Mouse (Mus musculus): ENCODE data around the gene Gm7029. TPM values are rescaled to one million over a fixed set of nuclear protein-coding genes. Genes with fewer than 3 reads are reported as not detected.

The Gm7029 gene
- polyA plus RNA-seq, 1 experiment: not detected

- Histone ChIP-seq H3K4me3 (ENCODE audit: insufficient read depth, low read depth, low read length) (peak overlapping the region; percentile 99), H3K27ac (ENCODE audit: insufficient read depth, low read depth, low read length) (peak overlapping the region; percentile 92), H3K27me3 (replicated peaks; ENCODE audit: control insufficient read depth, insufficient read depth, low read length) (no peaks in the 10 kb centered on the region), H3K36me3 (ENCODE audit: control insufficient read depth, insufficient read depth, low read length) (no peaks in the 10 kb centered on the region), H3K4me1 (ENCODE audit: control insufficient read depth, insufficient read depth, low read length) (peaks cover 9% of the 10 kb centered on the region; the same call in 1 of the 2 replicates)
- WGBS: under 1% methylated on average over 52 of the region's 52 CpGs
- TF ChIP-seq POLR2A (IDR thresholded peaks at IDR 0.05; ENCODE audit: low read depth, low read length): peak; percentile 31
- peak; percentile 30 for TF ChIP-seq CTCF (conservative IDR thresholded peaks at IDR 0.05; ENCODE audit: insufficient read depth, insufficient read length, low read depth, low read length)
- peak; percentile 92 for DNase-seq
These were observed 46.0 kb downstream of the Gm7029 start for GRCm38 (mm10) chr17:33919351-33920281.

GRCm38 (mm10) chr17:33920282-33921097 lies 46.9 kb downstream of the Gm7029 start:
- H3K27me3 ChIP-seq (replicated peaks; ENCODE audit: control insufficient read depth, insufficient read depth, low read length): no peaks in the 10 kb centered on the region
- peak; percentile 91 for DNase-seq
- peaks cover 7% of the 10 kb centered on the region; the same call in 1 of the 2 replicates for H3K4me1 ChIP-seq (ENCODE audit: control insufficient read depth, insufficient read depth, low read length)
- no peaks in the 10 kb centered on the region for H3K36me3 ChIP-seq (ENCODE audit: control insufficient read depth, insufficient read depth, low read length)
- no peak for TF ChIP-seq POLR2A (IDR thresholded peaks at IDR 0.05; ENCODE audit: low read depth, low read length)
- peak; percentile 93 for TF ChIP-seq CTCF (conservative IDR thresholded peaks at IDR 0.05; ENCODE audit: insufficient read depth, insufficient read length, low read depth, low read length)
- under 1% methylated on average over 36 of the region's 36 CpGs for WGBS
- peak overlapping the region; percentile 92 for H3K27ac ChIP-seq (ENCODE audit: insufficient read depth, low read depth, low read length)
- peak overlapping the region; percentile 99 for H3K4me3 ChIP-seq (ENCODE audit: insufficient read depth, low read depth, low read length)

GRCm38 (mm10) chr17:33921361-33921760 lies 47.7 kb downstream of the Gm7029 start:
- no peaks in the 10 kb centered on the region for H3K36me3 ChIP-seq (ENCODE audit: control insufficient read depth, insufficient read depth, low read length)
- H3K27me3 ChIP-seq (replicated peaks; ENCODE audit: control insufficient read depth, insufficient read depth, low read length): no peaks in the 10 kb centered on the region
- H3K27ac ChIP-seq (ENCODE audit: insufficient read depth, low read depth, low read length): no peak overlapping the region
- WGBS: 82% methylated on average over 7 of the region's 7 CpGs
- H3K4me3 ChIP-seq (ENCODE audit: insufficient read depth, low read depth, low read length): no peak overlapping the region
- DNase-seq: no peak
- peaks cover 6% of the 10 kb centered on the region; the same call in 1 of the 2 replicates for H3K4me1 ChIP-seq (ENCODE audit: control insufficient read depth, insufficient read depth, low read length)
- TF ChIP-seq POLR2A (IDR thresholded peaks at IDR 0.05; ENCODE audit: low read depth, low read length) (no peak), CTCF (conservative IDR thresholded peaks at IDR 0.05; ENCODE audit: insufficient read depth, insufficient read length, low read depth, low read length) (no peak)

Other genes starting within 250 kb of the Gm7029 start
- 43.2 and 44.0 TPM in 2 replicates for gene Zfp414, start 244.7 kb upstream of the Gm7029 start, polyA plus RNA-seq (2012; rRNA removed)
- 0.34 and 0.48 TPM in 2 replicates for gene Pram1, start 235.8 kb upstream of the Gm7029 start, polyA plus RNA-seq (2012; rRNA removed)
- 49.9 and 50.7 TPM in 2 replicates for gene Hnrnpm, start 187.0 kb upstream of the Gm7029 start, polyA plus RNA-seq (2012; rRNA removed)
- gene March2, start 155.2 kb upstream of the Gm7029 start, polyA plus RNA-seq (2012; rRNA removed): 95.8 and 102 TPM in 2 replicates
- gene Rab11b, start 113.3 kb upstream of the Gm7029 start, polyA plus RNA-seq (2012; rRNA removed): 291 and 303 TPM in 2 replicates
- 19.2 and 21.0 TPM in 2 replicates for gene Angptl4, start 92.0 kb upstream of the Gm7029 start, polyA plus RNA-seq (2012; rRNA removed)
- gene Kank3, start 63.3 kb upstream of the Gm7029 start, polyA plus RNA-seq (2012; rRNA removed): 83.0 and 89.3 TPM in 2 replicates
- gene Rps28, start 49.3 kb upstream of the Gm7029 start, polyA plus RNA-seq (2012; rRNA removed): 620 and 1,023 TPM in 2 replicates
- gene Ndufa7, start 49.3 kb upstream of the Gm7029 start, polyA plus RNA-seq (2012; rRNA removed): 672 and 745 TPM in 2 replicates
- gene Cd320, start 30.7 kb upstream of the Gm7029 start, polyA plus RNA-seq (2012; rRNA removed): 71.3 and 87.8 TPM in 2 replicates
- 1.3 and 1.6 TPM in 2 replicates for gene Kifc1, start 16.8 kb downstream of the Gm7029 start, polyA plus RNA-seq (2012; rRNA removed)
- gene Platr17, start 31.3 kb downstream of the Gm7029 start, polyA plus RNA-seq (2012; rRNA removed): not detected in 2 replicates
- gene Daxx, start 35.6 kb downstream of the Gm7029 start, polyA plus RNA-seq (2012; rRNA removed): 33.3 and 35.0 TPM in 2 replicates
- gene Tapbp, start 42.1 kb downstream of the Gm7029 start, polyA plus RNA-seq (2012; rRNA removed): 106 and 112 TPM in 2 replicates
- gene Zbtb22, start 42.1 kb downstream of the Gm7029 start, polyA plus RNA-seq (2012; rRNA removed): 31.6 and 54.0 TPM in 2 replicates
- 61.8 and 78.6 TPM in 2 replicates for gene Rgl2, start 55.7 kb downstream of the Gm7029 start, polyA plus RNA-seq (2012; rRNA removed)
- gene Pfdn6, start 66.5 kb downstream of the Gm7029 start, polyA plus RNA-seq (2012; rRNA removed): 27.4 and 41.1 TPM in 2 replicates
- gene Wdr46, start 66.8 kb downstream of the Gm7029 start, polyA plus RNA-seq (2012; rRNA removed): 15.3 and 16.0 TPM in 2 replicates
- gene B3galt4, start 77.7 kb downstream of the Gm7029 start, polyA plus RNA-seq (2012; rRNA removed): 6.7 and 7.8 TPM in 2 replicates
- 54.2 and 60.5 TPM in 2 replicates for gene Vps52, start 82.0 kb downstream of the Gm7029 start, polyA plus RNA-seq (2012; rRNA removed)
- gene Rps18, start 82.2 kb downstream of the Gm7029 start, polyA plus RNA-seq (2012; rRNA removed): 342 and 406 TPM in 2 replicates
- gene H2-K1, start 126.5 kb downstream of the Gm7029 start, polyA plus RNA-seq (2012; rRNA removed): 1,162 and 1,255 TPM in 2 replicates
- gene Ring1, start 150.8 kb downstream of the Gm7029 start, polyA plus RNA-seq (2012; rRNA removed): 30.4 and 36.3 TPM in 2 replicates
- 165 and 208 TPM in 2 replicates for gene H2-Ke6, start 154.2 kb downstream of the Gm7029 start, polyA plus RNA-seq (2012; rRNA removed)
- 90.4 and 106 TPM in 2 replicates for gene Slc39a7, start 157.8 kb downstream of the Gm7029 start, polyA plus RNA-seq (2012; rRNA removed)
- gene Rxrb, start 158.0 kb downstream of the Gm7029 start, polyA plus RNA-seq (2012; rRNA removed): 49.3 and 59.2 TPM in 2 replicates
- 0.35 and 0.39 TPM in 2 replicates for gene Col11a2, start 165.6 kb downstream of the Gm7029 start, polyA plus RNA-seq (2012; rRNA removed)
- gene H2-Oa, start 218.5 kb downstream of the Gm7029 start, polyA plus RNA-seq (2012; rRNA removed): 3.1 and 8.5 TPM in 2 replicates
- 30.1 and 37.1 TPM in 2 replicates for gene H2-DMa, start 245.7 kb downstream of the Gm7029 start, polyA plus RNA-seq (2012; rRNA removed)
- gene Brd2, start 248.8 kb downstream of the Gm7029 start, polyA plus RNA-seq (2012; rRNA removed): 110 and 117 TPM in 2 replicates

All from kidney, adult 2 months (tissue).